1 mouse cellular context compared by ENCODE assay signal in the genomic region with DNA sequence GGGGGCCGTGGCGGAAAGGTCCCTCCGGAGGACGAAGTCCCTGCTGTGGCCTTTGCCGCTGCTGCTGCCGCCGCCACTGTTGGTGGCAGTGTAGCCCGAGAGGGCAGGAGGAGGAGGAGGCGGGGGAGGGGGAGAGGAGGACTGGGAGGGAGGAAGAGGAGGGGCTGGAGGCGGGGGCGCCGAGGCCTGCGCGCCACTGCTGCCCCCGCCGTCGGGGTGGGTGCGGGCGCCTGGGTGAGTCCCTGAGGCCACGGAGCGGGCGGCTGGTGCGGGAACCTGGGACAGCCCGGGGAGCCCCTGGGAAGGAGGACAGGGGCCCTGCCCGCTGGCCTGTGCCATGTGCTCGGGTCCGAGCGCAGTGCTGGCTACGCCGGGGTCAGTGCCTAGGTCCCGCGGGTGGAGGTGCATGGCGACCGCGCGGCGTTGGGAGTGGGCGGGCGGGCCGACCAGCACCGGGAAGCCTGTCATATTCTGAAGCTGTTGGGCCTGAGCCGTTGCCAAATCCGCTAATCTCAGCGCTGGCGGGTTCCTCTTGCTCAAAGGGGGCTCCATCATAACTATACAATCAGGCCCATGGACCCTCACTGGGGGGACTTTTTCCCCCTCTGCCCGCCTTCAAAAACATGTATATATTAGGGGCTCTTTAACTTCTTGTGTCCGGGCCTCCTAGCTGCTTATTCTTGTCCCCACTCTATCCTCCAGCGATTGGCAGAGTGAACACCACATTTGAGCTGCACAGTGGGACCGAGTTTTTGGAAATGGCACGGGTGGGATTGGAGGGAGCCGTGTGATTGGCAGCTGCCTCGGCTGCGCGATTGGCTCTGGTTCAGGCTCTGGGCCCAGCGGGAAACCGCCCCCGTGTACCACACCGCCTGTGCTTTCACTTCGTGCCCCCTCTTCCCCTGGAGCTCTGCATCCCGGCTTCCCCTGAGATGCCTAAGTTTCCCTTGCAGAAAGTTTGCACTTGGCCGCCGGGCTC.
TF ChIP-seq lines count a peak whose summit lies in the region.

Zic5 (minus strand) TSS at position 915 of the 979 bp plus-strand sequence.

TF ChIP-seq in MEL, 35 proteins besides CTCF, POLR2A, EP300 and RAD21 (continued from another document):
- TF ChIP-seq NRF1 (IDR thresholded peaks at IDR 0.05; ENCODE audit: insufficient read depth, low read depth, low read length, poor library complexity, severe bottlenecking) (peak; percentile 47; the same call in 1 of the 2 replicates), MYC (IDR thresholded peaks at IDR 0.05; ENCODE audit: low read depth, low read length) (0 out of 2 replicates have a peak, but pooled peaks have one; percentile 8), MXI1 (IDR thresholded peaks at IDR 0.05; ENCODE audit: low read depth, low read length) (peak; percentile 22; the same call in 1 of the 2 replicates), ZKSCAN1 (IDR thresholded peaks at IDR 0.05; ENCODE audit: low read depth, low read length) (0 out of 2 replicates have a peak, but pooled peaks have one; percentile 13), TCF12 (IDR thresholded peaks at IDR 0.05; ENCODE audit: low read depth, low read length) (peak; percentile 72), E2F4 (IDR thresholded peaks at IDR 0.05; ENCODE audit: borderline replicate concordance, low read depth, low read length) (0 out of 2 replicates have a peak, but pooled peaks have one; percentile 19), HCFC1 (IDR thresholded peaks at IDR 0.05; ENCODE audit: low read depth, low read length) (peak; percentile 57), MEF2A (IDR thresholded peaks at IDR 0.05; ENCODE audit: extremely low read depth, insufficient replicate concordance, low read depth, low read length, poor library complexity, severe bottlenecking) (no peak), POLR2AphosphoS2 (IDR thresholded peaks at IDR 0.05; ENCODE audit: low read length) (peak; percentile 60; the same call in 1 of the 2 replicates), ZNF384 (IDR thresholded peaks at IDR 0.05; ENCODE audit: low read depth, low read length) (no peak), MAZ (IDR thresholded peaks at IDR 0.05; ENCODE audit: low read depth, low read length) (peak; percentile 98), KAT2A (conservative IDR thresholded peaks at IDR 0.05; ENCODE audit: low read depth, low read length) (no peak), ELF1 (IDR thresholded peaks at IDR 0.05; ENCODE audit: low read depth, low read length) (no peak), ZMIZ1 (IDR thresholded peaks at IDR 0.05; ENCODE audit: low read depth, low read length) (peak; percentile 91), MYB (IDR thresholded peaks at IDR 0.05; ENCODE audit: low read depth, low read length) (no peak), CHD1 (IDR thresholded peaks at IDR 0.05; ENCODE audit: low read depth, low read length) (peak; percentile 87; the same call in 1 of the 2 replicates)
TF ChIP-seq in MEL: peak in this region for 18.
